Mouse (Mus musculus): ENCODE results near the gene Smpd3. TPM values are rescaled to one million over a fixed set of nuclear protein-coding genes. Genes with fewer than 3 reads are reported as not detected.

Smpd3 gene
- polyA plus RNA-seq, 1 experiment = 3.8 TPM

DNA sequence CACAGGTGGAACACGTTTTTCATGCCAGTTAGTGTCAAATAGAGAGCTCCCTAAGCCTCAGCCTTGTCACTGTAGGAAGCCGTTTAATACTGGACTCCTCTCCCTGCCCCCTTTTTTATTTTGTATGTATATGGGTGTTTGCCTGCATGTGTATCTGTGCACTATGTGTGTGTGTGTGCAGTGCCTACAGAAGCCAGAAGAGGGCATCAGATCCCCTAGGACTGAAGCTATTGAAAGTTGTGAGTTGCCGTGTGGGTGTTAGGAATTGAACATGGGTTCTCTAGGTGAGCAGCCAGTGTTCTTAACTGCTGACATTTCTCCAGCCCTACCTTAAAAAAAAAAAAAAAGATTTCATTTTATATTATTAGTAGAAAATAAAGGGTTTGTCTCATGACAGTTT, 38.1 kb downstream of the Smpd3 start:
- no peaks in the 10 kb centered on the region for H3K36me3 ChIP-seq (ENCODE audit: control insufficient read depth, insufficient read depth, low read length)
- no peaks in the 10 kb centered on the region for H3K4me1 ChIP-seq (replicated peaks; ENCODE audit: control insufficient read depth, insufficient read depth, low read length)
- WGBS = 90% methylated on average over 3 of the region's 3 CpGs
- no peak overlapping the region for H3K4me3 ChIP-seq (ENCODE audit: control insufficient read depth, insufficient read depth, low read length)
- TF ChIP-seq POLR2A (IDR thresholded peaks at IDR 0.05; ENCODE audit: control insufficient read depth, extremely low read depth, insufficient read depth, low read length, poor library complexity) (no peak), CTCF (IDR thresholded peaks at IDR 0.05; ENCODE audit: borderline replicate concordance, control insufficient read depth, extremely low read depth, insufficient read depth, low read length, poor library complexity) (no peak)
- H3K27me3 ChIP-seq (ENCODE audit: control insufficient read depth, insufficient read depth, low read length) = no peaks in the 10 kb centered on the region
- DNase-seq = no peak
- H3K27ac ChIP-seq (ENCODE audit: control insufficient read depth, insufficient read depth, low read length) = no peak overlapping the region

GRCm38 (mm10) chr8:106298846-106299245, 38.9 kb downstream of the Smpd3 start:
- Histone ChIP-seq H3K27ac (ENCODE audit: control insufficient read depth, insufficient read depth, low read length) (no peak overlapping the region), H3K36me3 (ENCODE audit: control insufficient read depth, insufficient read depth, low read length) (no peaks in the 10 kb centered on the region), H3K27me3 (ENCODE audit: control insufficient read depth, insufficient read depth, low read length) (no peaks in the 10 kb centered on the region), H3K4me1 (replicated peaks; ENCODE audit: control insufficient read depth, insufficient read depth, low read length) (no peaks in the 10 kb centered on the region), H3K4me3 (ENCODE audit: control insufficient read depth, insufficient read depth, low read length) (no peak overlapping the region)
- DNase-seq = no peak
- TF ChIP-seq CTCF (IDR thresholded peaks at IDR 0.05; ENCODE audit: borderline replicate concordance, control insufficient read depth, extremely low read depth, insufficient read depth, low read length, poor library complexity) (no peak), POLR2A (IDR thresholded peaks at IDR 0.05; ENCODE audit: control insufficient read depth, extremely low read depth, insufficient read depth, low read length, poor library complexity) (no peak)
- 80% methylated on average over 1 of the region's 1 CpGs for WGBS

DNA sequence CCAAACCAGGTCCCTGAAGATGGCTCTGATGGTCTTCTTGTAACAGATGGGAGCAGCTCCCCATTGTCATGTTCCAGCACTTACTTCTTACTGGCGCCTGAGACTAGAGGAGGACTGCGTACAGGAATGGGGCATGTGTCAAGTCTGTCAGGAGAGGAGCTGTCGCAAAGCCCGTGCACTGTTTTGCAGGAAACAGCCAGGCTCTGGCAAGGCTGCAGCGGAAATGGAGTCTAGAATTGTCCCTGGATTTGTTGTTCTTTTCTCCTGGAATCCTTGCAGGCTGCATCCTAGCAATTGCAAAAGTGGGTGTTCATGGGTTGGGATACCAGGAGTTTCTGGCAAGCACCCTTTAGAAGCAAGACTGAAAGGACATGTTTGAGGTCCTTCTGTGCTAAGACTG, 39.5 kb downstream of the Smpd3 start:
- no peak overlapping the region for H3K27ac ChIP-seq (ENCODE audit: control insufficient read depth, insufficient read depth, low read length)
- TF ChIP-seq POLR2A (IDR thresholded peaks at IDR 0.05; ENCODE audit: control insufficient read depth, extremely low read depth, insufficient read depth, low read length, poor library complexity) = no peak
- no peak for DNase-seq
- no peaks in the 10 kb centered on the region for H3K27me3 ChIP-seq (ENCODE audit: control insufficient read depth, insufficient read depth, low read length)
- no peaks in the 10 kb centered on the region for H3K4me1 ChIP-seq (replicated peaks; ENCODE audit: control insufficient read depth, insufficient read depth, low read length)
- 83% methylated on average over 5 of the region's 5 CpGs for WGBS
- H3K4me3 ChIP-seq (ENCODE audit: control insufficient read depth, insufficient read depth, low read length) = no peak overlapping the region
- no peaks in the 10 kb centered on the region for H3K36me3 ChIP-seq (ENCODE audit: control insufficient read depth, insufficient read depth, low read length)

DNA sequence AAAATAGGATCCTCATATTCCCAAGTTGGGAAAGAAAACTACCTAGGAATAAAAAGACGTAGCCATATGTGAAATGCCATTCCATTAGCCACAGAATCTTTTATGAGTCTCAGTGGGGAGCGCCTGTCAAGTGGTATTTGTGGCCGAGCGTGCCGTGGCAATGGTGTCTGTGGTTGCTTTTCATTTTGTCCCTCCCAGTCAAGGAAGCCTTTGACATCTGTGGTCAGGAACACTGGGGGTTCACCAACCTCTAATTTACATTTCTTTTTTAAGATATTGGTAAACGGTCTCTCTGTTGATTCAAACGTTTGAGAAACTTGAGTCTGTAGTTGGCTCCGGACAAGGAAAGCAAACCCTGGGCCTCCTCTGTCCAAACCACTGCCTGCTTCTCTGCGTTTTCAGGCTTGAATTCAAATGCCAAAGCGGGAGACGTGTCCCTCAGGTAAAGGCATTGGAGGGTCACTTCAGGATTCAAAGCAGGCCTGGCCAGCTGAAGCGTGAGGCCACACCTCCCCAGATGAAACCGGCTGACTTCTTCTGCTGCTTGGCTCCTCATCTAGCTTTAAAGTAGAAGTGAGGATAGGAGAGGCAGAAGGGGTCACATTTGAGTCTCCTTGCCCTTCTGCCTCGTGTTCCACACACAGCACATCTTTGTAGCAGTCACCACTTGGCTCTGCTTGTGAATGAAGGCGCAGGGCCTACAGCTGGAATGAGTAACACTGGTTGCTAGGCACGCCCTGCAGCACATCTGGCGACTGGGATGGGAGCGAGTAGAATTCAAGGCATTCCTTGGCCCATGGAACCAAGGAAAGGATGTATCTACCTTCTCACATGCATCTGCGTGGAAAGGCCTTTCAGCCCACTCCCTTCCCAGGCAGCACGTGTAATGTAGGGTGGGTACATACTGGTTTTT, 45.0 kb downstream of the Smpd3 start:
- 28% methylated on average over 20 of the region's 20 CpGs for WGBS
- no peaks in the 10 kb centered on the region for H3K27me3 ChIP-seq (ENCODE audit: control insufficient read depth, insufficient read depth, low read length)
- no peaks in the 10 kb centered on the region for H3K36me3 ChIP-seq (ENCODE audit: control insufficient read depth, insufficient read depth, low read length)
- no peak for DNase-seq
- TF ChIP-seq POLR2A (IDR thresholded peaks at IDR 0.05; ENCODE audit: control insufficient read depth, extremely low read depth, insufficient read depth, low read length, poor library complexity) = no peak
- TF ChIP-seq CTCF (IDR thresholded peaks at IDR 0.05; ENCODE audit: borderline replicate concordance, control insufficient read depth, extremely low read depth, insufficient read depth, low read length, poor library complexity) = no peak
- H3K4me3 ChIP-seq (ENCODE audit: control insufficient read depth, insufficient read depth, low read length) = no peak overlapping the region
- peaks cover 9% of the 10 kb centered on the region for H3K4me1 ChIP-seq (replicated peaks; ENCODE audit: control insufficient read depth, insufficient read depth, low read length)
- no peak overlapping the region for H3K27ac ChIP-seq (ENCODE audit: control insufficient read depth, insufficient read depth, low read length)

DNA sequence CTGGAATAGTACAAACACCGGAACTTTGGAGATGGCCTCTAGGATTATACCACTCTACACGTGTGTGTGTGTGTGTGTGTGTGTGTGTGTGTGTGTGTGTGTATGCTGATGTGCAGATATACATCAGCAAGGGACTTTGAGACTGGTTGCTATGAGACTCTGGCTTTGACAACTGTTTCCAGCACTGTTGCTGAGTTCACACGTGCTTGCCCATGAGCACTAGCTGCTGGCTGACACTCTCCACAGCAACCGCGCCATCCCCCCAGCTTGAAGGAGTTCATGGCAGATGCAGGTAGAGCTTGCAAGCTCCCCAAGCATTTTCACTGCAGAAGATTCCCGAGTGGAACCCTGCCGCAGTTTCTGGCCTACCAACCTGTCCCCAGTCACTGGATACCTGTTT, 48.3 kb downstream of the Smpd3 start:
- Histone ChIP-seq H3K4me1 (replicated peaks; ENCODE audit: control insufficient read depth, insufficient read depth, low read length) (peaks cover 15% of the 10 kb centered on the region), H3K36me3 (ENCODE audit: control insufficient read depth, insufficient read depth, low read length) (no peaks in the 10 kb centered on the region), H3K27me3 (ENCODE audit: control insufficient read depth, insufficient read depth, low read length) (no peaks in the 10 kb centered on the region), H3K4me3 (ENCODE audit: control insufficient read depth, insufficient read depth, low read length) (no peak overlapping the region), H3K27ac (ENCODE audit: control insufficient read depth, insufficient read depth, low read length) (no peak overlapping the region)
- WGBS = 83% methylated on average over 7 of the region's 7 CpGs
- TF ChIP-seq POLR2A (IDR thresholded peaks at IDR 0.05; ENCODE audit: control insufficient read depth, extremely low read depth, insufficient read depth, low read length, poor library complexity) (no peak), CTCF (IDR thresholded peaks at IDR 0.05; ENCODE audit: borderline replicate concordance, control insufficient read depth, extremely low read depth, insufficient read depth, low read length, poor library complexity) (no peak)
- no peak for DNase-seq

DNA sequence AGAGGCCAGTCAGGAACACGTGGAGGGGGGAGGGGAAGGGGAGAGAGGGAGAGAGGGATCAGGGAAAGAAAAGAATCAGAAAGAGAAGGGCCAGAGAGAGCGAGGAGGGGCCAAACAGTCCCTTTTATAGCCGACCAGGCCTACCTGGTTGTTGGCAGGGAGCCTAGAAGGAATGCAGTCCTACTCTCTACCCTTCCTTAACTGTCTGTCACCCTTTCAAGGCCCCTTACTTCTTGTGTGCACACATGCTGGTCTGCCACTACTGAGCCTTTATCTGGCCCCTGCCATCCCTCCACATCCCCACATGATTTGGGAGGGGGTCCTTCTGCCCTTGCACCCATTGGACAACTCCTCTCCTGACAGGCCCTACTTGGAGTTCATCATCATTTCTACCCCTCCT, 49.1 kb downstream of the Smpd3 start:
- 67% methylated on average over 3 of the region's 3 CpGs for WGBS
- Histone ChIP-seq H3K4me1 (replicated peaks; ENCODE audit: control insufficient read depth, insufficient read depth, low read length) (peaks cover 15% of the 10 kb centered on the region), H3K36me3 (ENCODE audit: control insufficient read depth, insufficient read depth, low read length) (no peaks in the 10 kb centered on the region), H3K4me3 (ENCODE audit: control insufficient read depth, insufficient read depth, low read length) (no peak overlapping the region), H3K27me3 (ENCODE audit: control insufficient read depth, insufficient read depth, low read length) (no peaks in the 10 kb centered on the region), H3K27ac (ENCODE audit: control insufficient read depth, insufficient read depth, low read length) (no peak overlapping the region)
- no peak for DNase-seq
- no peak for TF ChIP-seq POLR2A (IDR thresholded peaks at IDR 0.05; ENCODE audit: control insufficient read depth, extremely low read depth, insufficient read depth, low read length, poor library complexity)
- no peak for TF ChIP-seq CTCF (IDR thresholded peaks at IDR 0.05; ENCODE audit: borderline replicate concordance, control insufficient read depth, extremely low read depth, insufficient read depth, low read length, poor library complexity)
